11 mouse cellular contexts compared by ENCODE assay signal in the genomic region with DNA sequence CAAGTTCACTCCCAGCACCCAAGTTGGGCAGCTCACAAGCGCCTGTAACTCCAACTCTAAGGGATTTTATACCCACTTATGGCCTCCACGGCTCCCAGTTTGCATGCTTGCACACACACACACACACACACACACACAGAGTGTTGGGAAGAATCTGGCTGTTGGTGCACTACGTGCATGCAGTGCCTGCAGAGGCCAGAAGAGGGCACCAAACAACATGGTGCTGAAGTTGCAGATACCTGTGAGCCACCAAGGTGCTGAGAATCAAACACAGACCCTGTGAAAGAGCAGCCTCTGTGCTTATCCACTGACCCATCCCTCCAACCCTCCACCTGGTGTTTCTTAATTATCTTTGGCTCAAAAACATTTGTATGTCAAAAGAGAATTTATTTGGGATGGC. TPM values are rescaled to one million over a fixed set of nuclear protein-coding genes. Genes with fewer than 3 reads are reported as not detected.
DNase-seq lines count a peak whose midpoint lies in the region; TF ChIP-seq lines count a peak whose summit lies in the region.
"Had no signal": no experiment of that assay in that cellular context is flagged by ENCODE, and none has a peak within 500 bp of the region (broad histone marks: within the 10 kb centered on the region; RNA-seq: fewer than 3 reads in every experiment).

No protein-coding gene starts in this region.

- TF ChIP-seq EP300 in ES-Bruce4 (IDR thresholded peaks at IDR 0.05; ENCODE audit: insufficient read depth, low read depth, low read length), result no peak

- intact Hi-C loops in gastrocnemius, adult 2 months (cut with DNase I), result no loop called here
- intact Hi-C loops in gastrocnemius, postnatal 36 days (cut with DNase I), result no loop called here

- H3K27me3 ChIP-seq in ES-Bruce4 (ENCODE audit: control insufficient read depth, insufficient read depth, low read length, poor library complexity, severe bottlenecking), result no peaks in the 10 kb centered on the region

- peak; percentile 22; the same call in 1 of the 2 replicates for TF ChIP-seq CTCF in gastrocnemius, adult 2 months (IDR thresholded peaks at IDR 0.05)
- peak; percentile 20; the same call in 1 of the 2 replicates for TF ChIP-seq CTCF in lung, adult 2 months (IDR thresholded peaks at IDR 0.05; ENCODE audit: insufficient read depth, low read length)
- peak; percentile 79 for TF ChIP-seq CTCF in ES-Bruce4 (IDR thresholded peaks at IDR 0.05; ENCODE audit: low read depth, low read length)
- TF ChIP-seq CTCF in embryonic fibroblast, embryonic 13.5 days (IDR thresholded peaks at IDR 0.05; ENCODE audit: borderline replicate concordance, insufficient read depth, low read length), result peak; percentile 23; the same call in 1 of the 2 replicates

- H3K4me1 ChIP-seq in lung, adult 2 months (ENCODE audit: control insufficient read depth, insufficient read depth, low read length), result no peaks in the 10 kb centered on the region
- H3K4me1 ChIP-seq in ES-Bruce4 (ENCODE audit: control insufficient read depth, insufficient read depth, low read length), result no peaks in the 10 kb centered on the region
- no peaks in the 10 kb centered on the region for H3K4me1 ChIP-seq in embryonic fibroblast, embryonic 13.5 days (ENCODE audit: control insufficient read depth, insufficient read depth, low read length)

- H3K9ac ChIP-seq in ES-Bruce4 (ENCODE audit: low read depth, poor library complexity, severe bottlenecking), result no peak overlapping the region

- no peak overlapping the region for H3K4me3 ChIP-seq in gastrocnemius, adult 2 months
- H3K4me3 ChIP-seq in lung, adult 2 months (replicated peaks; ENCODE audit: extremely low read depth, low read depth, low read length), result no peak overlapping the region
- H3K4me3 ChIP-seq in ES-Bruce4 (ENCODE audit: low read depth, low read length), result no peak overlapping the region
- no peak overlapping the region for H3K4me3 ChIP-seq in embryonic fibroblast, embryonic 13.5 days (ENCODE audit: insufficient read depth, low read length)

- no peaks in the 10 kb centered on the region for H3K36me3 ChIP-seq in ES-Bruce4 (ENCODE audit: control insufficient read depth, insufficient read depth, low read length, poor library complexity, severe bottlenecking)

- 97% methylated on average over 3 of the region's 3 CpGs for WGBS in lung, adult 2 months

- no peak overlapping the region for H3K27ac ChIP-seq in gastrocnemius, adult 2 months
- H3K27ac ChIP-seq in ES-Bruce4 (ENCODE audit: insufficient read depth, low read length), result no peak overlapping the region
- no peak overlapping the region for H3K27ac ChIP-seq in embryonic fibroblast, embryonic 13.5 days (ENCODE audit: insufficient read depth, low read length)

- H3K9me3 ChIP-seq in ES-Bruce4 (replicated peaks; ENCODE audit: control insufficient read depth, insufficient read depth, low read length, poor library complexity, severe bottlenecking), result 0 out of 2 replicates have a peak, but pooled peaks cover 4% of the 10 kb centered on the region

- TF ChIP-seq POLR2A in lung, adult 2 months (IDR thresholded peaks at IDR 0.05; ENCODE audit: borderline replicate concordance, extremely low read depth, low read depth, low read length), result no peak
- no peak for TF ChIP-seq POLR2A in ES-Bruce4 (IDR thresholded peaks at IDR 0.05; ENCODE audit: insufficient read depth, low read length)
- TF ChIP-seq POLR2A in embryonic fibroblast, embryonic 13.5 days (IDR thresholded peaks at IDR 0.05; ENCODE audit: low read depth, low read length), result no peak

- DNase-seq in gastrocnemius, adult 2 months, result no peak
- DNase-seq in gastrocnemius, postnatal 36 days, result no peak
- no peak for DNase-seq in lung, adult 2 months
- DNase-seq in lung, postnatal 10 days, result no peak
- DNase-seq in right cerebral cortex, adult 2 months (ENCODE audit: low spot score in 2 of 2), result no peak
- DNase-seq in neural tube, embryonic 10.5 days (ENCODE audit: extremely low spot score, low spot score), result no peak
- DNase-seq: kidney, adult 11 months; left cerebral cortex, postnatal 4 days; lung, postnatal 36 days had no signal

RNA-seq across cellular contexts. Expression of a gene that starts 39.3 kb away (rescaled TPM):
- total RNA-seq in gastrocnemius, adult 2 months (2021), result 1 to 10 TPM; 1.2 to 2.3 TPM
- total RNA-seq in gastrocnemius, postnatal 36 days (2021), result 1 to 10 TPM; 1.0 to 1.8 TPM
- 3.0 and 4.0 TPM in 2 replicates for polyA plus RNA-seq in lung, adult 2 months (2012; rRNA removed)
- polyA plus RNA-seq in ES-Bruce4 (2011; ENCODE audit: insufficient read depth, insufficient read length, low read depth, missing spikeins), result 7.1 and 8.0 TPM in 2 replicates
- polyA plus RNA-seq in embryonic fibroblast, embryonic 13.5 days (2011; ENCODE audit: insufficient read length, low read depth, missing spikeins), result 3.0 and 3.1 TPM in 2 replicates

Comparison
In these comparisons a context has a peak if more than half of its experiments do, and no peak if none do; other contexts are left out.
1. CTCF ChIP-seq: peak in every context shown above with its lines; median percentile 79 in ES-Bruce4; 23 in embryonic fibroblast, embryonic 13.5 days; 22 in gastrocnemius, adult 2 months; 20 in lung, adult 2 months.